ENCODE assay signal across 11 mouse cellular contexts in the genomic region with DNA sequence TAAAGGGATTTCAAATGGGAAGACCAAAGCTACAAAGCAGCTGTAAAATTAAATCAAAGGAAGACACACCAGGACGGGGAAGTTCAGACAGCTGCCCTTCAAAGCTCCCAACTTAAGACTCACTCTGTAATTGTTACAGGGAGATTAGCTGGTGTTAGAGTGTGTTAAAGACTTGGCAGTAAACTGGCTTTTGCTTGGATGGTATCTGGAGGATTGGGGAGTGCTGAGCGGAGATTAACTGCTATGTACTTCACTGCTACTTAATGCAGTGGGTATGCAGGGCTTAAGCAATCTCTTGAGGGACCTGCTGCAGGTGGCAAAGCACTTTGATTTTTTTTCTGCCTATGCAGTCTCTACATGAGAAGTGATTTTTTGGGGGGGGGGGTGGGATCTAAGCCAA.
DNase-seq lines count a peak whose midpoint lies in the region; ATAC-seq and TF ChIP-seq lines count a peak whose summit lies in the region.
"Had no signal": no experiment of that assay in that cellular context is flagged by ENCODE, and none has a peak within 500 bp of the region (broad histone marks: within the 10 kb centered on the region; RNA-seq: fewer than 3 reads in every experiment).

No protein-coding gene starts in this region.

- no peak overlapping the region for H3K9ac ChIP-seq in midbrain, postnatal 0 days (replicated peaks; ENCODE audit: low read length, poor library complexity, severe bottlenecking)
- H3K9ac ChIP-seq: hindbrain, embryonic 13.5 days; liver, postnatal 0 days had no signal

- no peaks in the 10 kb centered on the region for H3K9me3 ChIP-seq in midbrain, postnatal 0 days (ENCODE audit: low read length)
- H3K9me3 ChIP-seq: hindbrain, embryonic 13.5 days had no signal

- no peak for DNase-seq in gastrocnemius, adult 2 months
- no peak for DNase-seq in gastrocnemius, postnatal 25 days
- DNase-seq in kidney, adult 9 months, result peak; percentile 15
- no peak for DNase-seq in kidney, postnatal 4 days
- DNase-seq in gonadal fat pad, adult 2 months (ENCODE audit: low read depth), result peak; percentile 8
- peak; percentile 35 for DNase-seq in midbrain, postnatal 0 days (ENCODE audit: low spot score)
- no peak for DNase-seq in thymus, postnatal 14 days

- intact Hi-C loops in gastrocnemius, adult 2 months (cut with DNase I), result loop anchor here (1.0 to 10.0 kb wide), 4 partner anchors 34 to 278 kb away; no protein-coding TSS in a partner anchor

- H3K4me2 ChIP-seq in midbrain, postnatal 0 days (ENCODE audit: low read depth, low read length, poor library complexity, severe bottlenecking), result no peak overlapping the region
- H3K4me2 ChIP-seq: hindbrain, embryonic 13.5 days had no signal

- H3K27ac ChIP-seq in gastrocnemius, adult 2 months, result peak overlapping the region; percentile 72; the same call in 1 of the 2 replicates
- no peak overlapping the region for H3K27ac ChIP-seq in midbrain, postnatal 0 days (ENCODE audit: low read depth, low read length)
- H3K27ac ChIP-seq: hindbrain, embryonic 13.5 days had no signal

- no peaks in the 10 kb centered on the region for H3K36me3 ChIP-seq in midbrain, postnatal 0 days (ENCODE audit: insufficient read depth, low read length)
- H3K36me3 ChIP-seq: G1E; hindbrain, embryonic 13.5 days had no signal

- no peaks in the 10 kb centered on the region for H3K4me1 ChIP-seq in midbrain, postnatal 0 days (ENCODE audit: insufficient read depth, low read length)
- H3K4me1 ChIP-seq: hindbrain, embryonic 13.5 days had no signal

- peak overlapping the region; percentile 62 for H3K4me3 ChIP-seq in gastrocnemius, adult 2 months
- H3K4me3 ChIP-seq in midbrain, postnatal 0 days (ENCODE audit: low read depth, low read length), result no peak overlapping the region
- H3K4me3 ChIP-seq: hindbrain, embryonic 13.5 days had no signal

- 18% methylated on average over 2 of the region's 2 CpGs for WGBS in midbrain, postnatal 0 days

- no peak for TF ChIP-seq CTCF in gastrocnemius, adult 2 months (IDR thresholded peaks at IDR 0.05)
- TF ChIP-seq CTCF in midbrain, postnatal 0 days (IDR thresholded peaks at IDR 0.05), result no peak

- no peaks in the 10 kb centered on the region for H3K27me3 ChIP-seq in midbrain, postnatal 0 days (ENCODE audit: insufficient read depth, low read length)
- H3K27me3 ChIP-seq: hindbrain, embryonic 13.5 days had no signal

- ATAC-seq in midbrain, postnatal 0 days (ENCODE audit: low FRiP score), result 0 out of 2 replicates have a peak, but pooled peaks have one; percentile 36
- no peak for ATAC-seq in erythroblast, adult 5-6 weeks (replicated peaks; ENCODE audit: low FRiP score, poor library complexity, severe bottlenecking)

Comparison
In these comparisons a context has a peak if more than half of its experiments do, and no peak if none do; other contexts are left out.
1. DNase-seq: peak in kidney, adult 9 months (single experiment), gonadal fat pad, adult 2 months (single experiment) and midbrain, postnatal 0 days (single experiment); none in gastrocnemius, adult 2 months (single experiment), gastrocnemius, postnatal 25 days (single experiment), kidney, postnatal 4 days (0 of 2) and thymus, postnatal 14 days (single experiment).